Mouse (Mus musculus) ES-CJ7 (cell line): ENCODE measurements at regions not wholly inside any gene's neighbourhood (a gene's known extent, or its start where the extent isn't known, plus 50 kb on each side); places are given as distances from the start of the nearest gene placed in this dataset.

Experiments used
- DNase-seq: peaks from one replicate; pipeline ENCODE4 v3.0.0; 2011; ENCODE audit warnings: low read depth, low spot score

DNA sequence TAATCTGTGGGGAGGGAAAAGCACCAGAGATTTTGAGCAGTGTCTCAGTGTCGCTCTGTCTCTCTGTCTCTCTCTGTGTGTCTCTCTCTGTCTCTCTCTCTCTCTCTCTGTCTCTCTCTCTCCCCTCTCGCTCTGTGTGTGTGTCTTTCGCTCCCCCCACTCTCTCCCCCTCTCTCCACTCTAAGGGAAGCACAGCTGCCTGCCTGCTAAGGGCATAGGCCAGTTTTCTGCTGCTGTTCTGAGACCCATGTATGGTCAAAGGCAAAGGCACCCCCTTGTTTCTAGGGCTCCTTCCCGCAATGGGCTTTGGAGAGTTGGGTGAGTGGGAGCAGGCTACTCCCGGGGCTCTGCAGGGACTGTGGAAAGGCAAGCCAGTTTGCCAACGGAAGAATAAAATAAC, 192.2 kb downstream of the Lmo4 start:
- no peak for DNase-seq

DNA sequence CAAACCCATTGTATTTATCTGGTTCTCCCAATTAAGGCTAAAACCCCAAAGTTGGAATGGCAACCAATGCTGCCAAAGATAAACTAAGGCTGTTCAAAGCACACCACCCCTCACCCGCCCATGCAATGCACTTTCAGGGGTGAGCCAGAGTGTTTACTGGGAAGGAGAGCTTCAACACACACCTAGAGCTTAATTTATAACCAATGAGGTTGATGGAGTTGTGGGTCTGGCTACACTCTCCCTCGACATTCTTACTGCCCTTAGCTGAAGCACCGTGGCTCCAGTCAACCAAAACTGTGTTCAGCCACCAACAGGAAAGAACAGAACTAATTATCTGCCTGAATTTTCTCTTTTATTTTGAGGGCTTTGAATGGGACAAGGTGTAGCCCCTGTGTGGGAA, 192.8 kb downstream of the Lmo4 start:
- DNase-seq, result no peak

GRCm38 (mm10) chr3:144011456-144012025, 193.5 kb downstream of the Lmo4 start:
- DNase-seq, result no peak

DNA sequence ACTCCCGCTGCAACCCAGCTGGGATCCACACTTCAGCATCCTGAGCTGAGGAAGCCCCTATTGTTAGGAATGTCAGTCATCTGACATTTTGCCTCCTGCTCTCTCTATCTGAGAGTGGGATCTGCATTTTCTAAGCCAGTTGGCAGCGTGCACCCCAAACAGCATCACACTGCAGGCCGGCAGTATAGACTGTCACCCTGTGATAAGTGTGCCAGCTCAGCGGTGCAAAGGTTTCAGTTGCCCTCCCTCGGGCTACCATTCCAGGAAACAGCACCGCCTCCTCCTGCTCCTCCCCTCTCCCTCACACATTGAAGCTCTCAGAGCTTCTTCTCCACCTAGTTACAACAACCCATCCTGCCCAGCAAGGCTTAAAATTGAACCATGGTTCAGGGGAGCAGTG, 194.5 kb downstream of the Lmo4 start:
- no peak for DNase-seq

DNA sequence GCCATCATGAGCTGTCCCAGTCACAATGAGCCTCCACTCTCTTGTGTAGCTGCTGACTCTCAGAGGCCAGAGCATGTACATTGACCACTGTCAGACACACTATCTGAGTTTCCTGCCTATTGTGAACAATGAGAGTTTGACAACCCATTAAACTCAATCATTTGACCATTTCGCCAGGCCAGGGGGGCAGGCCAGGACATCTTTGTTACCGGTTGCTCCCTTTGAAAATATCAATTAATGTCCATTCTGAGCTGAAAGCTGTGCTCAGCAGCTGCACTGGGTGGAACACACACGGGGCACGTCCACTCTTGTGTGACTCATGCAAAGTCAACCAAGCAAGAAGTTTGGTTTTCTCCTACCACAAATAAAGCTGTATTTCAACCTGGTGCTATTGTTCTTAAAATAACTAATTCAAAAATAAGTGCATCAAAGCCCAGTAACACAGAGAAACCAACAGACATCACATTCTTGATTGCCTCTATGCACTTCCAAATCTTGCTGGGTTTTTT, 197.9 kb downstream of the Lmo4 start:
- DNase-seq, result no peak

GRCm38 (mm10) chr3:143997909-143998308, 207.1 kb downstream of the Lmo4 start:
- no peak for DNase-seq

- no peak for DNase-seq
Observed at GRCm38 (mm10) chr3:143995045-143995444, 210.0 kb downstream of the Lmo4 start.

DNA sequence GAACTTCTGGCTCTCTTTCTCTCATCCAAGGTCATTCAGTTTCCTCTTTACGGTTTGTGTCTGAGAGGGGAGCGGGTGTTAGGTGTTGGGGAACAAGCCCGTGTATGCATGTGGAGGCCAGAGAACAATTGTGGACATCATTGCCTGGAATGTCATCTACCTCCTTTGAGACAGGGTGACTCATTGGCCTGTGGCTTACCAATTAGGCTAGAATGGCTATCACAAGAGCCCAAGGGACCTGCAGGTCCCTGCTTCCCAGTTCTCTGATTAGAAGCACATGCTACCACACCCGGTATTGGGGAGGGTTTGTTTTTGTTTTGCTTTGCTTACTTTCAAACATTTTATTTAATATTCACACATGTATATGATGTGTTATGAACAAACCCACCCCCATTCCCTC, 216.0 kb downstream of the Lmo4 start:
- DNase-seq, result no peak

DNA sequence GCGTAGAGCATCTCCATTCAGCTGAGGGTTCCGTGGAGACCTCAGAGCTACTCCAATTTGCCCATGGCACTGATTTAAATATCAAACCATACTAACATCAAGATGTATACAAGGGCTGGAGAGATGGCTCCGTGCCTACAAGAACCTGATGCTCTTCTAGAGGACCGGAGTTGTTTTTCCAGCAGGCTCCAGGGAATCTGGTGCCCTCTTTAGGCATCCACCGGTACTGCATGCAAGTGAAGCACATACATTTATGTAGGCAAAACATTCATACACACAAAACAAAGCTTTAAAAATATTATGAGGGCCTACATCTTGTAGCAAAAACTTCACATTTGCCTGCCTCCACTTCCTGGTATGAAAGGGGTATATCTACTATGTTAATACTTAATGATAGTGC, 217.0 kb downstream of the Lmo4 start:
- peak; percentile 35 for DNase-seq

DNA sequence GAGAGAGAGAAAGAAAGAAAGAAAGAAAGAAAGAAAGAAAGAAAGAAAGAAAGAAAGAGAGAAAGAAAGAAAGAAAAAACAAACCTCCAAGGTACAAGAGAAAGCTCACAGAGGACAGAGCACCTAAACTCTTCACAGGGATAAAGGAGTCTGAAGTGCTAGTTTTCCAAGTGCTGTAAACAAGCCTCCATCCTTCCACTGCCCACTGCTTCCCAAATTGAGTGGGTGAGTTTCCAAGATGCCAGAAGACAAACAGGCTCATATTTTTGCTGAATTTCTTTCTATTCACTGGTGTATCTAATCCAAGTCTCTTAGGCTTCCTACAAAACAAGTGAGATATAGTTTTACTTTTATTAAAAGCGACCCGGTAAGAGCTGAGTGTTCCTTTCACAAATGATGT, 218.2 kb downstream of the Lmo4 start:
- no peak for DNase-seq

GRCm38 (mm10) chr3:143986200-143986506, 218.9 kb downstream of the Lmo4 start:
- no peak for DNase-seq

- DNase-seq, result no peak
Observed at GRCm38 (mm10) chr3:143985349-143986199, 219.4 kb downstream of the Lmo4 start.

DNA sequence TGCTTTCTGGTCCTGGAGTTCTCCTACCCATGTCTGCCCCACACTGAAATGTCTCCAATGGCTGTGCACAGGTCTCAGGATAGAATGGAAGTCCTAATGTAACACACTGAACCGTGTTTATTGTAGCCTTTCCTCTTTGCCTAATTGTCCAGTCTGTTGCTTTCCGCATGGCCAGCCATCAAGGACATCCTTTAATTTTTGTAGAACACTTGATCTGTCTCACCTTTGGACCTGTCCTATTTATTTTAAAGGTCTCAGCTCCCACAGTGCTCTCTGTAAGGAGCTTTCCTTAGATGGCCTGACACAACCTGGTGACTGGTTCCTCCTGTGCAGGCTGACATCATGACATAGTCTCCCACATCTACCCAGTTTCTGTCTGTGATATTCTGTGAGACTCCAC, 226.3 kb downstream of the Lmo4 start:
- DNase-seq, result no peak

DNA sequence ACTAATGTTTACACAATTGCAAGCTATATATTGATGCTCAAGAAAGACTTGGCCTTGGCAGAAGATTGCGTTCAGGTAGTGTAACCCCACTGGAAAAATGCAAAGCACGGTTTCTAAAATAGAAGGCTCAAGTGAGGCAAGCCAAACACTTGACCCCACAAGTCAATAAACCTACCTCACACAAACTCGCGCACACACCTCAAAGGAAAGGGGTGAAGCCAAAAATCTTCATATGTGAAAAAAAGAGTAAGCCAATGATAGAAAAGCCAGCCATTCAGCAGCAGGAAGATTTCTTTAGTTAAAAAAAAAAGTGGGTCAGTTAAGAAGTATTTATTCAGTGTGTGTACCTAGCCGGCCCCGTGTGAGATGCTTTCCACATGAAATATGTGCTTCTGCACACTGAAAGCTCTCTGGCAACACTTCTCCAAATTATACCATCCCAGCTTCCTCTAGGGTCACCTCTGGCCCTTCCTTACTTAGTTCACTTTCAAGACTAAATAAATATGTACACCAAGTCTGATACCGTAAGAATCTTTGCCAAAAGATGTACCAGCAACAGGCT, 227.1 kb downstream of the Lmo4 start:
- DNase-seq, result no peak

DNA sequence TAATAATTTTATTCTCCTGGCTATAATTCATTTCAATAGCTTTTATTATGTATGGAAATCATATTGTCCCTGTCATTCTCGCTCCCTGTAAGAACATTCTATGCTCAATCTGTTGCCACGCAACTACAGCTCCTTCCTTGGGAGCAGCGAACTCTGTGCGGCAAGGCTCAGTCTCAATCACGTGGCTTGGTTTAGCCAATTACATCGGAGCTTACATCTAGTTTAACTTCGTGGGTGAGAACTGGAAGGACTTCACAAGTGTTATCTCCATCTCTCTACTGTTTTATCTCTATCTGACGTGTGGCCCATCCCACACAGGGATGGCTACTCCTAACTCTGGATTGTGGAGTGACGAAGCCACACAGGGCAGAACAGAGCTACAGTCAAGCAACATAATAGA, 231.4 kb downstream of the Lmo4 start:
- DNase-seq, result no peak

DNA sequence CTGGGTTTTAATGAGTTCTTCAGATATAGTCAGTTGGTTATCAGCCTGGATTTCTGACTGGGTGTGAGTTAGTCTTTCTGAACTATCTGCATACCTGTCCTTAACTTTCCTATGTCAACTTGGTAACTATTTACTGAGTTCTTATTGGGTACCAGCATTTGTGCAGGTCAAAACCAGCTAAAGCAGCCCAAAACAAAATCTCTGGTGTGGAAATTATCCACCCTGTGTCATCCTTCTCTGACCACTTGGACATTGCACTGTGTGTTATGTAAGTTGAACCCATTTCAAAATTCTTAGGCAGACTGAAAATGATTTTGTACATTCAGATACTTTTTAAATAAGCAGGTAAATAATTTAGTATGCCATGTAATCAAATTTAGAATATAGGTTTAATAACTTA, 232.7 kb downstream of the Lmo4 start:
- no peak for DNase-seq

- DNase-seq, result no peak
Observed at GRCm38 (mm10) chr3:143970771-143971170, 234.2 kb downstream of the Lmo4 start.

DNA sequence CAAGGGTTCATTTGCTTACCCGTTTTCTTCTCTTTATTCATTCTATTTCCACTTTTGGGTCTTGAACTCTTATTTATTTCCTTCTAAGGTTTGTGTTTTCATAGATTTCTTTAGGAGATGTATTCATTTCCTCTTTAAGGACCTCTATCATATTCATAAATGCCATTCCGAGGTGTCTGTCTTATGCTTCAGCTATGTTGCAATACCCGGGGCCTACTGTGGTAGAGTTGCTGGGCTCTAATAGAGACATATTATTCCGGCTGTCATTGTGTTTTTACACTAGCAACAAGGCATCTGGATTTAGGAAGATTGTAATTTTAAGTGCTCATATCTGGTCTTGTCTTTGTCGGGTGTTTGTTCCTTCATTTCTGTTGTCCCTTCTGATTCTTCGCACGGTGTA, 249.5 kb downstream of the Lmo4 start:
- DNase-seq, result no peak

GRCm38 (mm10) chr3:143954822-143955221, 250.2 kb downstream of the Lmo4 start:
- no peak for DNase-seq

DNA sequence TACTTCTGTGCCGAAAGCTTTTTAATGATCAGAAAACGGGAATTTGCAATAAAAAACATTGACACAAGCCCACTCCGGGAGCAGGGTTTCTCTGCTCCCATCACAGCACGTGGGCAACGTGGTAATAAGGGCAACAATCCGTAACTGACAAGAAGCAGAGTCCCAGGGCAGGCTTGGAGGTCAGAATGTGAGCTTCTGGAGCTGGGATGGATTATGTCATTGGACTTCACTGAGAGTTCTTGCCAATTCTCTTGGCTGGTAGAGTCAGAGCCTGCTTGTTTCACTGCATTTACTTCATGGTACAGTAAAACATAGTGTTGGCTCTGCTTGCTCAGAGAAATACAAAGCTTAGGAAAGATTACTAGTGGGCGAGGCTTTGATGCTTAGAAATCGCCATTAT, 252.7 kb downstream of the Lmo4 start:
- no peak for DNase-seq

GRCm38 (mm10) chr3:143949656-143950055, 255.4 kb downstream of the Lmo4 start:
- DNase-seq, result no peak

DNA sequence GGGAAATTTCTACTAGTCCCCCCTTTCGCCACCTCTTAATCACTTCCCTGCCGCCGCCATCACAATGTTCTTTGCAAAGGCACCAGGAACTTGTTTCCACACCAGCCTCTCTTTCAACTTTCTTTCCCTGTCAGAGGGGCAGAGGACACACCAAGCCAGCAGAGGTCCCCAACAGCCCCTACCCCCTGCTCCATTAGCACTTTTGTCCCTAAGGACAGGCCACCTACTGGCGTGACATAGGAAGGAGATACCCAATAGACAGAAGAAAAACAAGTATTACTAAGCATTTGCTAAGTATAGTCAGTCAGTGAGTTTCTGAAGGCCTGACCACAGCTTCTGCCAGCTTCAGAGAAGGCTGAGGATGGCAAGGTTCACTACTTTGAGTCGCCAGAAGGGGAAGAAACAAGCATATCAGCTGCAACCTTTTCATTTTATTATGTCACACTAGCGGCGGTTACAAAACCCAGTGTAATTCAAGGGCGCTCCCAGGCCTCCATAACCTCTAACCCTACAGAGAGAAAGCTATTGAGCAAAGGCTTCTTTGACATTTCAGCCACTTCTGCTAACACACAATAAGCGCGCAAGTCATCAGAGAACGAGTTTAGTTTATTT, 255.9 kb downstream of the Lmo4 start:
- no peak for DNase-seq

DNA sequence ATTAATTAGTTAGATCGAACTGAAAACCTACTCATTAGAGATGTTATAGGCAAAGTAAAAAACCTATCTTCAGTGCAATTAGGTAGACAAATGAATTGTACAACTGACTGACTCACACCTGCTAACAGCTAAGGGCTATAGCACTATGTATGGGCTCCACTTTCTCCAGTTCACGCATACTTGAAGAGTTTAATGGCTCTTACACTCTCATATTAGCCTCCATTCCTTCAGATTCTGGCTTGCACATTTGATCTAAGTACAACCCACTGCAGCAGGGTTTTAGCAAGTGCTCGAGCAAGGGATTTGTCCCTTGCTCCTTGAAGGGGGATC, 257.1 kb downstream of the Lmo4 start:
- DNase-seq, result no peak
